Mouse (Mus musculus) adrenal gland, adult (tissue): Measurements from ENCODE around the gene Acvr2a.
"Not testable (repeated sequence)": the region's sequence is repeated elsewhere in the genome, so short reads cannot be mapped to it uniquely, and the experiment has no call there.

Experiments used
- DNase-seq, 2 experiments: peaks; one replicate each; pipeline ENCODE4 v3.0.0; 2022 to 2023; ENCODE audit warnings: low spot score in 1 of 2; ENCODE audit not compliant: inconsistent age in 2 of 2

The Acvr2a gene

DNA sequence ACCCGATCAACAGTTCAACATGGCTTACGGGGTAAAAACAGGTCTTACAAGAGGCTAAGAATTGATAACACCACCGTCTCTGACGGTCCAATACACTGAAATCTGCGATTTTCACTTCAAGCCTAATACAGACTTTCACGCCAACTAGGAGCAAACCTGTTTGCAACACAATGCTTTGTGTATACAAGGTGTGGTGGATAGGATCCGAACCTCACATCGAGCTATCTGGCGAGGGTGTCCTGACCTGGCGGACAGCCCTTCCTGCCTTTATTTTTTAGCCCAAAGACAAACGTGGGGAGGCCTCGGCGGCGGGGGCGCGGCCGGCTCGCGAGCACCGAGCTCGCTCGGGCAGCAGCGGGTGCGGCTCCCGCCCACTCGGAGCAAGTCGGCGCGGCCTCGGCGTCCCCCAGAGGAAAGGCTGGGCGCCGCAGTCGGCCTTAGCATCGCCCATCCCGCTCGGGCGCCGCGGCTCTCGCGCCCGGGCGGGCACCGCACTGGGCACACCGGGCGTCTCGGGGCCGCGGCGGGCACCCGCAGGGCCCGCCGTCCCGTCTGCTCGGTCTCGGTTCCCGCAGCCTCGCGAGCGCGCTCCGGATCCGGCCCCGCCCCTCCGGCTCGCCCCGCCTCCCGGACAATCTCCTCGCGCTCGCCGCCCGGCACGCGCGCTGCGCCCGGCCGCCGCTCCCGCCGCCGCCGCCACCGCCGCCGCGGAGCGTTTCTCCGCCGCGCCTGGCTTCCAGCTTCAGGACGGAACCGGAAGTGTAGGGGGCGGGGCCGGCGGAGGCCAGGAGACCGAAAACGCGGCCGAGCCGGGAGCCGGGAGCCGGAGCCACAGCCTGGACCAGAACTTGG, at the start of gene Acvr2a:
TSS of gene Acvr2a (plus strand) at position 739 of the 852 bp plus-strand sequence.
- DNase-seq, result peak; percentile 95 to 98

DNA sequence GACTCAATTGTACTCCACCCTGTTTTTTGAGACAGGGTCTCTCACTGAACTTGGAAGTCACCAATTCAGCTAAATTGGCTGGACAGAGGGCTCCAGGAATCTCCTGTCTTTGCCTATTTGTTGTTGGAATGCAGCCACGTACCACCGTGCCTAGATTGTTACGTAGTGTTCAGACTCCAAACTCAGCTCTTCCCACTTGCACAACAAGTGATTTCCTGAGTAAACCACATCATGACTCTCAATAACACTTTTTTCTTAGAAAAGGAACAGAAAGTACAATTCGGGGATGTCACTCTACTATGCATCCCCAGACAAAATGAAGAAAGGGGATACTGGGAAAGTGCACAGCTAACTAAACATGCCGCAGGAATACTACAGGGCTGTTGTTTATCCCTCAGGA, 47.4 kb upstream of the Acvr2a start:
- no peak for DNase-seq

DNA sequence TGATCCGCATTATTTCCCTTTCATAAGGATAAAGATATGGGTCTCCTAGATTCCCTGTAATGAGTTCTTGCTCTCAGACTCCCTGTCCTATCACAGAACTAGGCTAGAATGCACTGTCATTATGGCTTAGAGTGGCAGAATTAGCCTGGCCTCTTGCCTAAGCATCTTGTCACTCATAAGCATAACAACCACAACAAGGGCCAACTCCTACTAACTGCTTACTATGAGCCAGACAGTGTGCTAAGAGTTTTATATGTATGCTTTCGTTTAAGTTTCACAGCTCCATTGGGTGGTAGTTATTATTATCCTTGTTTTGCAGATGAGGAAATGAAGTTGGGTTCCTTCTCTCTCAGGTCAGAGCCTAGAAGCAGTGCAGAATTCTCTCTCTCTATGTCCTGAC, 46.1 kb upstream of the Acvr2a start:
- DNase-seq, result no peak

DNA sequence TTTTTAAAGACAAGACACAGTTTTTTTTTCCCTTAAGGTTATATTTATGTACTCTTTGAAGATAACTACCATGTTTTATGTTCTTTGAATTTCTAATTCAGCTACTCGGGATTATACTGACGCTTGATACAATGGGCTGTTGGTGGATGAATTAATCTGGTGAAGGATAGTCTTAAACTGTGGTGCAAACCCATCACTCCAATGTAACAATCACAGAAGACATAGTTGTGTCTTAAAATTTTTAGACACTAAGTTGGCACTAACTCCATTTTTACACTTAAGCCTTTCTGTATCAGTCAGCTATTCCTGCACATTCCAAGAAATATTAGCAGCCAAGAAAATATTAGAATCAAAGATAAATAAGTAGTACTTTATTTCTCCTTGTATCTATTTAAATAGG, 45.7 kb upstream of the Acvr2a start:
- no peak for DNase-seq

DNA sequence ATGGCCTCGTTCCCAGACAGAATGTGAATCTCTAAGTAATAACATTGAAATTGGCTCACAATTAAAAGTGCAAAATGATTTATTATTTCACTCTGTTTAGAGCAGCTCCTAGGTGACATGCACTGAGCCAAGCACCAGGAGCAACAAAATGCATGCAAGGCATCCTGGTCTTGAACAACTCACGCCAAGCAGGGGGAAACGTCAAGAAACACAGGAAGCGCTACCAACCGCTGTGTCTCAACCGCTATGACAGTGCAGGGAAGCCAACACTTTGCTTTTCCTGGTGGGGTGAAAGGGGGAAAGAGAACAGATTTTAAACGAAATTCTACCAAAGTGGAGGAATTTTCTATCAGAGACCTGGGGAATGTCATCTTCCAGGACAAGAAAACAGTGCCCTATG, 43.8 kb upstream of the Acvr2a start:
- no peak for DNase-seq

DNA sequence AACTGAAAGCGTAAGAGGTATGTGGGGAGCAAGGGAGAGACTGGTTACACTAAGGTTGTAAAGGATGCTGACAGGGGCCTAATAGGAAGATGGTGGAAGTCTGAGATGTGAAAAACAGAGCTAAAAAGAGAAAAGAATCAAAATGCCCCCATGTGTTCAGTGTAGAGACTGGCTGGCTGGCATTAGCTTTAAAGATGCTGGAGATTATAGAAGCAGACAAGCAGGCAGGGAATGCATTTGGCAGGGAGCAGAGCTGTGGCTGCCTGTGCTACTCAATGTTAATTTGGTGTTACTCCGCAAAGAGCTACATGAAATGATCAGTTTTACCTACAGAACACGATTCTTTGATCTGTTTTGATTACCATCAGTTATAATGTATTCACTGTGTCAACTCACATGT, 43.3 kb upstream of the Acvr2a start:
- no peak for DNase-seq

DNA sequence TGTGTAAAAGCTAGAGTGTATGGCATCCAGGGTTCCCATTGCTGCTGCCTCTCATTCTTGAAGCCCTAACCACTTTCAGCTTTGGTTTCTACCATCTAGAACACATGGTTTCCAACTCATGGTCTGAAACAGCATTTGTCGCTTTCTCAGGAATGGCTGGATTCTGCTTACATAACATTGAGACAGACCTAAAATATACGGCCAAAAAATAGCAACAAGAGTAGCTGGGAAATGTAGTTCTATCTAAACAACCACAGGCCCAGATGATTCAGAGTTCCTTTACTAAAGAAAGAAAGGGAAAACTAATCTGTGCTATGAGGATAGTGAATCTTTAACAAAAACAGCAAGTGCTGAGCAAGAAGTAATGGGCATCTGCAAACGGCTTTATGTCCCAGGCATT, 38.6 kb upstream of the Acvr2a start:
- no peak for DNase-seq

DNA sequence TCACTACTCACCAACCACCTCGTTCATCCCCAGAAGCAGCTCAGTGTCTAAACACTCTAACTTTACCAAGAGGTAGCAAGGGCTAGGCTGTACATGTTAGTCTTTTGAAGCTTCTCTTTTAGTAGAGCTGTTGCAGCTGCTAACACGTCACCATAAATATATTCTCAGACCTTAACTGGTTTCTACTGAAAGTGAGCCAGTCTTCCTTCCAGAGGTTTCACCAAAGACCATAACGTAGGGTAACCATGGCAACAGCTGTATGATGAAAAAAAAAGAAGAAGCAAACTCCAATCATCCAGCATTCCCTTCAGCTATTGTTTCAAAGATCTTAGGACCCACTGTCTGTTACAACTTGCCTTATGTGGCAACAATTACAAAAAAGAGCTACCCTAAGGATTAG, 25.0 kb upstream of the Acvr2a start:
- DNase-seq, result no peak

DNA sequence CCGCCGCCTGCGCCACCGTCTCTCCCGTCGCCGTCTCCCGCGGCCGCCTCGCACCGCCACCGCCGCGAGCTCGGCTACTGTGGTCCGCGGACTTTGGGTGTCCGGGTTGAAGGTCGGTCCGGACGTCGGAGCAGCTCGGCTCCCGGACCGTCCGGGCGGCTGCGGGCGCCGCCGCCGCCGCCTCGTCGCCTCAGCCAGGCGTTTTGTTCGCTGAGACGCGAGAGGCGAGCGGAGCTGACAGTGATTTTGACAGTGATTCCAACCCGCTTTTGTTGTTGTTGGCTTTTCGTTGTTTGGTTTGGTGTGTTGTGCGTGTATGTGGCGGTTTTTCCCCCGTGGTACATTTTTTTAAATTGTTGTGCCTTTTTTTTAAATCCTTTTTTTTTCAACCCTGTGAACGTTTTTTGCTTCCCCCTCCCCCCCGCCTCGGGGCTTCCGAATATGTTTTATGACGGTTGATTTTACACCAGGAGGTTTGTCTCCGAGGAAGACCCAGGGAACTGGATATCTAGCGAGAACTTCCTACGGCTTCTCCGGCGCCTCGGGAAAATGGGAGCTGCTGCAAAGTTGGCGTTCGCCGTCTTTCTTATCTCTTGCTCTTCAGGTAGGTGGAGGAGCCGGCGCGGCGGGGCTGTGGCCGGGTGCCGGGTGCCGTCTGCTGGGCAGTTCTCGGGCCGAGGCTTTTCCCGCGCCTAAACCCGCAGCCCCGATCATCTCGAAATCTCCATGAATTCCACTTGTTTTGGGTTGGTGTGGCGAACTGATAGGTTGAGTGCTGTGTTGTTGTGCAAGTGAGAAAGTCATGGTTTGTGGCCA, 522 bp downstream of the Acvr2a start:
- peak; percentile 54 to 84 for DNase-seq

DNA sequence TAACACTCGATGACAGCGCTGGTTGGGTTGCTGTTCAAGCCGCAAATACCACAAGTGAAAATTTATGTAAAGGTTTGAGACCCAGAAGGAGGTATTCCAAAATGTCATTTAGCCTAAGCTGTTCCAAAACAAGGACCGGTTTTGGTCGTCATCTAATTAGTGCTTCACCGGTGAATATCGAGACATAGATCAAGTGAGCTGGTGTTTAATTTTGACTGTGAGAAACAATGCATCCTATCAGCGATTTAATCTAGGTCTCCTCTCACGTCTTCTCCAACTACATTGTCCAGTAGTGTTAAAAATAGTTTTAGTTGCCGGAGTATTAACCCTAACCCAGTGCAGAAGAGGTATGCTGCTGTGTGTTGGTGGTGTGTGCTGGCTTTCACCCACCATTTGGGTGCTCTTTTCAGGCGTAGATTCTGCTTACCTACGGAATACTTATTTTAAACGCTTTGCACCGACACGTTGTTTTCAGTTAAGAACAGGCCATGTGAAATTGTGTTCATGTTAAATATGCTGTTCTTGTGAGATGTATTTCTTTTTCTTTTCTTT, 1.2 kb downstream of the Acvr2a start:
- no peak for DNase-seq

DNA sequence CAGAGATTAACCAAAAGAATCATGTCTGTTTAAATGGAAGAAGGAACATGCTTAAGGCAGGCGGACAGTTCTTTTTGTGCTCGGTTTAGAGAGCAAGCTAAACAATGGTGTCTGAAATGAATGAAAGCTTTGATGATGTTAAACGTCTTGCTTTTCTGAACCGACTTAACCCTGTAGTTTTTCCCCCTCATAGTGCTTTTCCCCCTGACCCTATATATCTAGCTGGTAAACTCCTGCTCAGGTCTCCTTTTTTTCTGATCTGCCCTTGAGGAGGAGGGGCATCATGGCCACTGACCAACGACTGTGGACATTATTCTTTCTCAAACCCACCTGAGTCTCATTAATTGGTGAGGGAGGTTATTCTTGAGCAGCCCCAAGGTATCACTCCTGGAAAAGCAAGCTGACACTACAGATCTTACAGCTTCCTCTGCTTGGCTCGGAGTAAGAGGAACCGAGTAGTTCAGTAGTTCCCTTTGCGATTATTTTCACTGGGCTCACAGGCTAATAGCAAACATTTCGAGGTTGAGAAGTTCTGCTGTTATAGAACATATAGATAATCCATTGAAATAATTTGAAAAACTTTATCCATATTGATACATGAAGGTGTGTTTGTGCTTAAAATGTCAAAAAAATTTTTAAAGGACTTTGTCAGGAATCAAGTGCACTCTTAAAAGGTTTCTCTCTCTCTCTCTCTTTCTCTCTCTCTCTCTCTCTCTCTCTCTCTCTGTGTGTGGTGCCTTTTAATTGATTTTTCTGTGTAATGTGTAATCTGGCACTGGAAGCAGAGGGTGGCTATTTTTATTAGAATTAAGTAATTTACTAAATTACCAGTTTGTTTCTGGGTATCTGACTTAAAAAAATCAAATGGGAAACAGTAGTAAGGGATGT, 2.5 kb downstream of the Acvr2a start:
- peak in 1 of 2 experiments; percentile 45 for DNase-seq

DNA sequence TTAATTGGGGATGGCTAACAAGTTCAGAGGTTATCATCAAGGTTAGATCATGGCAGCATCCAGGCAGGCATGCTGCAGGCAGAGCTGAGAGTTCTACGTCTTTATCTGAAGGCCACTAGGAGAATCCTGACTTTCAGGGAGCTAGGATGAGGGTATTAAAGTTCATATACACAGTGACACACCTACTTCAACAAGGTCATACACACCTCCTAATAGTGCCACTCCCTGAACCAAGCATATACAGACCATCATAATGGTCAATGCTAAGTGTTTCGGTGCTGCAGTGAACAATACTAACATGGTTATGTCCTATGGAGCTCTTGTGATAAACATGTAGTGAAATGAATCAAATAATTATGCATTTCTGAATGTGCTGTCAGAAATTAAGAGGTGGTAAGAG, 12.0 kb downstream of the Acvr2a start:
- no peak for DNase-seq

DNA sequence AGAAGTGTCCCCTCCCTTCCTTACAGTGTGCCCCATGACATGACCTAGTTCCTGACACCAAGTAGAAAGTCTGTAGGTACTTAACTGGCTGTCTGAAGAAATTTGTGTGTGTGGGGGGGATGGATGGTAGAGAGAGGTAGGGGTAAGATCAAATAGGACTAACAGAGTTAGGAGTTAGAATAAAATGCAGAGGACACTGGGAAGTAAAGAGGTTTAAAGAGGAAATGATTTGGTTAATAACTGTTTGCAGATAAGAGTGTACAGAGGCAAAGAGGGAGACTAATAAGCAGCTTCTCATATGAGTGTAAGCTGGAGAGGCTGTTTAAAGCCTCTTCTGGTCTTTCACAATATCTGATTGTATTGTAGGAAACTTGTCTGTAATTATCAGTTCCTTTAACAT, 12.5 kb downstream of the Acvr2a start:
- no peak for DNase-seq

DNA sequence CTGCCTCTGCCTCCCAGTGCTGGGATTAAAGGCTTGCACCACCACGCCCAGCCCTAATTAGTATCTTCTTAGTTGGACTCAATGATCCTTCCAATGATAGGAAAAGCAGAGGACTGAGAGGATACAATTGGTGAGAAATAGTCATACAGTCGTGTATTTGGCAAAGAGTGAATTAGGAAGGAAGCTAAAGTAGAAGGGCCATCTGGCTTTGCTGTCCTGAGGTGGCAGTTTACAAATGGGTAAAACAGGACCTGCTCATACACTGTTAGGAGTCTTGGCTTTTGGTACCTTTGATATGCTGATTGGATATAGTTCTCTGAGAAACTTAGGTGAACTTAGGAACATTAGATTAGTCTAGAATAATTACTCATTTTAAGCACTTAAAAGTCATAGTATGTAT, 16.6 kb downstream of the Acvr2a start:
- no peak for DNase-seq

DNA sequence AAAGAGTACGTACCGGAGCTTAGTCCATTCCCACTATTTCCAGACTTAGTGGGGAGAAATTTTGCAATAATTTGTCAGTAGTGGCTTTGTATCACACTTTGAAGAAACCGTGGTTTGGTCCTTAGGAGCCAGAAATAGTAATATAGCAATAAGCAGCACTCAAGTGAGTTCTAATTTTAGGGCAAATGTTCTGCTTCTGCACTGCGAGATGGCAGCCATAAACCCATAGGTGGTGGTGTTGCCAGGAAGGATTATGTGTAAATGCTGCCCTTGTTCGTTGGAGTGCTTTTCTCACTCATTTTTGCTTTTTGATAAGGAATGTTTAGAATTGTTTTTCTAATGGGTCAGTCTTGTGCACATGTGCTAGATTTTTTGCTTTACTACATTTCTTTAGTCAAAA, 18.4 kb downstream of the Acvr2a start:
- DNase-seq, result no peak

DNA sequence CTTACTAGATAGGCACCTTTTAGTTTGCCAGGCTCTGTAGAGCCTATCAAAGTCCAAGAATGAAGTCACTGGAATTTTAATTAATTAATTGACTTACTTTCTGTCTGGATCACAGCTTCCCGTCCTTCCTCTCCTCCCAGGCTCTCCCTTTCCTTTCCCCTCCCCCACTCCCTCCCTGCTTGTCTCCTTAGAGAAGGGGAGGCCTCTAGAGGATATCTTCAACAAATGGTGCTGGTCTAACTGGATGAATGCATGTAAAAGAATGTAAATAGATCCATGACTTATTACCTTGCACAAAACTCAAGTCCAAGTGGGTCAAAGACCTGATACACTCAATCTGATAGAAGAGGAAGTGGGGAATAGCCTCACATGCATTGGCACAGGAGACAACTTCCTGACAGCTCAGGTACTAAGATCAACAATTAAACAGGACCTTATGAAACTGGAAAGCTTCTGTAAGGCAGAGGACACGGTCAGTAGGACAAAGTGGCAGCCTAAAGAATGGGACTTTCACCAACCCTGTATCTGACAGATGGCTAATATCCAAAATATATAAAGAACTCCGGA, 20.1 kb downstream of the Acvr2a start:
- no peak for DNase-seq

DNA sequence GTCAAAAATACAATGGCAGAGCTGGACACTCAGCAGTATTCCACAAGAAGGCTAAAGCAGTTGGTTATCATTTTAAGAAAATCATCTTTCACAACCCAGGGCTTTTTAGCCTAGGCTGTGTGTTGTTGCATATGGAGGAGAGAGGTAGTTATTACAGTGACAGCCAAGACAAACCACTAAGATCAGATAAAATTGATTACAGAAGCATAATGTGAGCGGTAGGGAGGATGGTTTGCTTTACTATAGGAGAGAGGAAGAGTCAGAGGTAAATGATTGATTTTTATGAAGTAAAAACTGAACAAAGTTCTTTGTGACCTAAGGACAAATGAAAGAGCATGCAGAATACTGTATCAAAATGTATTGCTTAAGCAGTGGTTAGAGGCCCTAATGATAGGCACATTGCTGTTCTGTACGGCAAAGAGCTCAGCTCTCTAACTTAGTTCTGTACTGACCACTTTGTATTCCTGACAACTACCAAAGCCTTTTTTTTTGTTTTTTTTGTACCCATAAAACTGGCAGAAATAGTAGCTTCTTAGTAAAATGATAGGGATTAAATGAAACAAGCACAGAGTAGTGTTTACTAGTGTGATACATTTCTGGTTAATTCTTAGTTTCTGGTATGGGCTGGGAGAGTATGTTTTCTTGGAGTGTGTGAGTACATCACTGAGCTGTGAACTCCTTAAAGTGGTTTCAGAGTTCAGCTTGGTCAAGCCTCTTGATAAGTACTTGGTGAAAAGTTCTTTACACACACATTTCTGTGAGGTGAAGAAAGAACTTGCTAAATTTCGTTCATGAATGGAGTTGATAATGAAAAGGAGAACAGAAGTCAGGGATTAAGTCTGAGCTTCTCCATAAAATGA, 27.9 kb downstream of the Acvr2a start:
- no peak for DNase-seq

DNA sequence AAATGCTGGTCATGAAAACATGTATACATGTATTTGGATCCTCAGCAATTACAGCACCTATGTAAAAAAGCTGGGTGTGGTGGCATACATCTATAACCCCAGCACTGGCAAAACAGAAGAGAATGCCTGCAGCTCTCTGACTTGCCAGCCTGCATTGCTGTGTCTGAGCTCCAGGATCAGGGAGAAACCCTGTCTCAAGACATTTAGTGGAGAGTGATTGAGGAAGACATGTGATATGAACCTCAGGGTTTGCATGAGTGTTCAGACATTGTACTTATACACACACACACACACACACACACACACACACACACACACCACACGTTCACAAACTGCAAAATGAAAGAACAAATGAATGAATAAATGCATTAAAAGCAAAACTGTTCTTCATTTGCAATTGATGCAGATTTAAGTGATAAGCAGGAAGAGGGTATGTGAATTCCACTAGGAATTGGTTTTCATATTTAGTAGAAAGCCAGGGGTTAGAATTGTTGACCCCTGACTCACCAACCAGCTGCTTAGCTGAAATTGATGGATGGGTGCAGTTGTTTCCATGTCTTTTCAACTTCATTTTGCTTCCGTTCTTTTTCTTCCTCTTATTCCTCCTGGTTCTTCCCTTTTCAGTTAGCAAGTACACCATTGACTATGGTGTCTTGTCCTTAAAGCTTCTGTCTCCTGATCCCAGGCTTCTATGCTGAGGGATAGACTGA, 32.9 kb downstream of the Acvr2a start:
- DNase-seq, result peak in 1 of 2 experiments; percentile 65

DNA sequence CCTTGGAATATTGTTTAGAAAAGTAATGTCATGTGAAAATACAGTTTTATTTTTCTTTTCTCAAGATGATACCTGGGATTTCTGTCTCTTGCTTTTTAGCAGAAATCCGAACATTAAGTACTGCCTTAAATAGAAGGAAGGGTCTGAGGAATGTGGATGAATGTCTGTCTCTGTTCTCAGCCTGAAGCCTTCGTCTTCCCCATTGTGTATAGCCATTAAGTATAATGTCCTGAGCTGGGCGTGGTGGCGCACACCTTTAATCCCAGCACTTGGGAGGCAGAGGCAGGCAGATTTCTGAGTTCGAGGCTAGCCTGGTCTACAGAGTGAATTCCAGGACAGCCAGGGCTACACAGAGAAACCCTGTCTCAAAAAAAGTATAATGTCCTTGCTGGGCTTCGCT, 51.7 kb downstream of the Acvr2a start:
- not testable (repeated sequence) for DNase-seq
